Mouse (Mus musculus) CD4-positive naive resting alpha-beta T cell, adult 57 days (primary cell): ENCODE measurements around the gene Tgif2lx2. TPM values are rescaled to one million over a fixed set of nuclear protein-coding genes. Genes with fewer than 3 reads are reported as not detected.

Experiments
- total RNA-seq: library from RNA; stranded (reverse); gene quantifications from one replicate; pipeline ENCODE4 v1.2.4, GENCODE M21; 2023

Tgif2lx2 gene
- total RNA-seq = not detected

DNA sequence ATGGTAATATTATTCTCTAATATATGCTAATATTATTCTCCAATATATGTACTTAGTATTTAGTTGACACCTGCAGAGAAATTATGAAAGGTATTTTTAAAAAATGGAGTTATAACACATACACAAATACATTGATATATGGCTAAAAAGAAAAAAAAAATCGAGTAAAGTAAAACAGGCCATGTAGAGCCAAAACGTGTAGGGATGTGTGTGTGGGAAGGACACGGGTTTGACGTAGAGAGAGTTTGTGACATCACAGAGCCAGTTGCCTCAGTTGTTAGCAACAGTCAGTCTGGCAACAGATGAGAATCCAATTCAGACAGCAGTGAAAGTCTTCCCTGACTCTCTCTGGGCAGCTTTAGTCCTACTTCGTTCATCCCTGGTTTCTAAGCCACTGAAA, at the start of gene Tgif2lx2:
Tgif2lx2 (plus strand) TSS at position 301 of the 400 bp plus-strand sequence.

Other genes with a start within 250 kb of the Tgif2lx2 start
- not detected for gene Tgif2lx1, start 53.5 kb downstream of the Tgif2lx2 start, total RNA-seq